Mouse (Mus musculus) activated CD4-positive, CD25-positive, alpha-beta regulatory T cell, adult 4 months (primary cell): ENCODE data around the gene Uqcr10. TPM values are rescaled to one million over a fixed set of nuclear protein-coding genes. Genes with fewer than 3 reads are reported as not detected.
"Not testable (repeated sequence)": the region's sequence is repeated elsewhere in the genome, so short reads cannot be mapped to it uniquely, and the experiment has no call there.

Experiments
- ATAC-seq: one replicate; pipeline ENCODE4 v1.8.0; 2017
- polyA plus RNA-seq, 2 experiments: library from polyadenylated mRNA; unstranded; fragments of 100-300 nt; shearing (Covaris generic); gene quantifications; one replicate each; pipeline ENCODE4 v1.2.1; 2017

Uqcr10 gene
- polyA plus RNA-seq, 2 experiments from 2014 or later, result 481 to 512 TPM

GRCm38 (mm10) chr11:4714727-4715126 lies 10.6 kb upstream of the Uqcr10 start:
- no peak for ATAC-seq

GRCm38 (mm10) chr11:4712822-4713221 lies 8.7 kb upstream of the Uqcr10 start:
- no peak for ATAC-seq

- not testable (repeated sequence) for ATAC-seq
Observed at GRCm38 (mm10) chr11:4710188-4710587, 6.0 kb upstream of the Uqcr10 start.

- no peak for ATAC-seq
Observed at GRCm38 (mm10) chr11:4705178-4705577, 1.0 kb upstream of the Uqcr10 start.

- ATAC-seq, result no peak
Observed at GRCm38 (mm10) chr11:4703688-4704071, 462 bp downstream of the Uqcr10 start.

- no peak for ATAC-seq
Observed at GRCm38 (mm10) chr11:4700726-4701125, 3.4 kb downstream of the Uqcr10 start.

- no peak for ATAC-seq
Observed at GRCm38 (mm10) chr11:4697043-4697983, 6.8 kb downstream of the Uqcr10 start.

- ATAC-seq, result no peak
Observed at GRCm38 (mm10) chr11:4692162-4692561, 12.0 kb downstream of the Uqcr10 start.

- no peak for ATAC-seq
Observed at GRCm38 (mm10) chr11:4691213-4691612, 12.9 kb downstream of the Uqcr10 start.

- ATAC-seq, result no peak
Observed at GRCm38 (mm10) chr11:4690353-4690752, 13.8 kb downstream of the Uqcr10 start.

- no peak for ATAC-seq
Observed at GRCm38 (mm10) chr11:4688632-4689380, 15.3 kb downstream of the Uqcr10 start.

- ATAC-seq, result no peak
Observed at GRCm38 (mm10) chr11:4687874-4688273, 16.3 kb downstream of the Uqcr10 start.

GRCm38 (mm10) chr11:4687027-4687426 lies 17.1 kb downstream of the Uqcr10 start:
- no peak for ATAC-seq

- no peak for ATAC-seq
Observed at GRCm38 (mm10) chr11:4685510-4685909, 18.6 kb downstream of the Uqcr10 start.

- no peak for ATAC-seq
Observed at GRCm38 (mm10) chr11:4685071-4685470, 19.1 kb downstream of the Uqcr10 start.

- ATAC-seq, result no peak
Observed at GRCm38 (mm10) chr11:4684186-4684585, 20.0 kb downstream of the Uqcr10 start.

GRCm38 (mm10) chr11:4683516-4683915 lies 20.6 kb downstream of the Uqcr10 start:
- ATAC-seq, result no peak

- no peak for ATAC-seq
Observed at GRCm38 (mm10) chr11:4680126-4680525, 24.0 kb downstream of the Uqcr10 start.

GRCm38 (mm10) chr11:4679441-4679832 lies 24.7 kb downstream of the Uqcr10 start:
- ATAC-seq, result no peak

GRCm38 (mm10) chr11:4678700-4679440 lies 25.3 kb downstream of the Uqcr10 start:
- no peak for ATAC-seq

- ATAC-seq, result no peak
Observed at GRCm38 (mm10) chr11:4677250-4677872, 26.8 kb downstream of the Uqcr10 start.

- ATAC-seq, result no peak
Observed at GRCm38 (mm10) chr11:4675693-4676092, 28.4 kb downstream of the Uqcr10 start.
